Mouse (Mus musculus): ENCODE data around the gene Rpl3l. TPM values are rescaled to one million over a fixed set of nuclear protein-coding genes. Genes with fewer than 3 reads are reported as not detected.
A peak's percentile ranks its signal among the peaks of the same experiment; 100 is the strongest.
"Not testable (repeated sequence)": the region's sequence is repeated elsewhere in the genome, so short reads cannot be mapped to it uniquely, and the experiment has no call there.

The Rpl3l gene
- 0.82 and 1.6 TPM in 2 replicates for polyA plus RNA-seq (2015; fragmentation: Nextera tagmentation; extraction: Ambion mirVana)

- no peak for DNase-seq (ENCODE audit: low spot score)
These were observed at the start of gene Rpl3l for GRCm38 (mm10) chr17:24727618-24728017. Gene Rpl3l (plus strand): TSS chr17:24727820.

DNA sequence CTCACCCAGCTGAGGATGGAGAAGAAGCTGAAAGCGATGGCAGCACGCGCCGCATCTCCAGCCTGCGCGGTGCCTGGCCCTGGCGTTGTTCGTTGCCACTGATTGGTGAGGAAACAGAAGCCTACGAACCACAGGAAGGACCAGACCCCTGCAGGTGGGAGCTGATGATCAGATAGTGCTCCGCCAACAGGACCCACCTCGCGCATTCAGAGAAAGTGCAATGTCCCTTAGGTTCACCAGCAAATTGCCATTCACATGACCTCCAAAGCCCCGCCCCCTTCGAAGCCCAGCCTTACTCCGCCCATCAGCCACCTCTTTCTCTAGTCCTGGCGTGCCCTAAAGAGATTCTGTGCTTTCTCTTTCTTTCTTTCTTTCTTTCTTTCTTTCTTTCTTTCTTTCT is 41.1 kb upstream of the Rpl3l start:
- peak; percentile 44 for DNase-seq (ENCODE audit: low spot score)

DNA sequence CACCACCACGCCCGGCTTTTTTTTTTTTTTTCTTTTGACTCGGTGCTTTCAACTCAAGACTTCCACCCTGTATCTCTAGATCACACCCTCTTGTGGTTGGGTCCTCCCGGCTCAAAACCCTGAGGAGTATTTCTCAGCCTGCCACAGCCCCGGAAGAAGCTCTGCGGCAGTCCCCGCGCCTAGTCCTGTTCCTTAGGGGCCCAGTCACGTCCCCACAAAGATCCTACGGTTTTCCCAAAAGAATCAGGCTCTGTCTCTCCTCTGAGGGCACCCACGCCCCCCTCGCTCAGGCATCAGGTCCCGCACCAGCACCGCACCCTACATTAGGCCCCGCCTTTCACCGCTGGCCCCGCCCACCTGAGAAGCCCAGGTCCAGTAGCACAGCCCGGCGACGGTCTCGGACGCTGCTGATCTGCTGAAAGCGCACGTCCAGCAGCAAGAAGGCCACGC is 40.4 kb upstream of the Rpl3l start:
- peak; percentile 70 for DNase-seq (ENCODE audit: low spot score)

DNA sequence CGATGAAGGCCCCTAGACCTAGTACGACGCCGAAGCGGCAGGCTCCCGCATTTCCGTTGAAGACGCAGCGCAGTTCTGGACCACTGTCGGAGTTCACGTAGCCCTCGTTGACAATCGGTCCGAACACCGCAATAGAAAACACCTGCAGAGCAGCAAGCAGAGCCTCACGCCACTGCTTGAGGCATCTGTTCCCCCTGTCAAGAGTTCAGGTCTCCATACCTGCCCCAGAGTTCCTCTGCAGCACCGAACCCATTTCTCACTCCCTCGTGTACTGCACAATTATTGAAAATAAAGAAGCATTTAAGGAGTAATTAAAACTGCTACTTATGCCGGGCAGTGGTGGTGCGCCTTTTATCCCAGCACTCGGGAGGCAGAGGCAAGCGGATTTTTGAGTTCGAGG is 40.0 kb upstream of the Rpl3l start:
- no peak for DNase-seq (ENCODE audit: low spot score)

GRCm38 (mm10) chr17:24689251-24690081 is 38.2 kb upstream of the Rpl3l start, which contains the start of gene Syngr3:
Gene Syngr3 (minus strand): TSS chr17:24689955.
- no peak for DNase-seq (ENCODE audit: low spot score)

DNA sequence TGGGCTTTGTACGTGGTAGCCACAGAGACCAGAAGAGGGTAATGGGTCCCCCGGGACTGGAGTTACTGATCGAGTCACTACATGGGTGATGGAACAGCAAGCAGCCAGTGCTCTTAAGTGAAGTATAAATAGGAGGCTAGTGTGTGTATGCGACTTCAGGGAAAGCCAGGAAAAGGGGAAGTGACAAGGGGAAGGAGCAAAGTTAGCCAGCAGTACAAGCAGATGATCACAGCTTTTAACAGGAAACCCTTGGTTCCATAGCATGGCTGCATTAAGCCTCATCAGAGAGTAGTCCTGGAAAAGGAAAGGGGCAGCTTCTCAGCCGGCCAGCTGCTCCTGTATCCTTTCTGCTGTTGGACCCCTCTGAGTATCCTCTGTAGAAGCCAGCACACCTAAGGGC is 35.2 kb upstream of the Rpl3l start:
- DNase-seq (ENCODE audit: low spot score): no peak

GRCm38 (mm10) chr17:24695326-24696010 is 32.2 kb upstream of the Rpl3l start:
- DNase-seq (ENCODE audit: low spot score): no peak

DNA sequence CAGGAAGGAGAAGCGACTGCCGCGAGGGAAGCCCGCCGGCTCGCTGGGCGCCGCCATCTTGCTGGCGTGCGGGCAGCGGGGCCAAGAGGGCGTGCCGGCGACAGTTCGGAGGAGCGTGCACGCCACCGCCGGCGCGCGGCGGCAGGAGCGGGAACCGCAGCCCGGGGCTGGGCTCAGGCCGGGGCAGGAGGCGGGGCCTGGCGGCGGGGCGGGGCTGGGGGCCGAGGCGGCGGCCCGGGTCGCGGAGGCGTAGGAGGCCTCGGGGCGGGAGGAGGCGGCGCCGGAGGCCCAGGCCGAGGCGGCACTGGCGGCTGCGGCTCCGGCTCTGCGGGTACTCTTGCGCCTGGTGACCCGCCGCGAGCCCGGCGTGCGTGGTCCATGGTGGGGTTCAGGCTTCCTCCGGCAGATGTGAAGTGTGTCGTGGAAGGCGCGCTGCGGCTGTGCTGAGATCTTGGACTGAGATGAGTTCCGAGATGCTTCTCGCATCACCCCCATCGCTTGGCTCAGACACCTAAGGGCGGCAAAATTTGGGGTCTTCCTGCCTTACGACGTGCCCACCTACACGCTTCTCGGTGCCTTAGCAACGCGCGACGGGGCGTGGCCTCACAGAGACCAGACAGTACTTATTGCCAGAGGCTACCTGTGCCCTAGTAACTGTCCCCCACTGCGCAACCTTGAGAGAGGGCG is 31.5 kb upstream of the Rpl3l start, which contains the start of the genes Gfer and Noxo1:
Gfer (minus strand) TSS at position 146 of the 687 bp plus-strand sequence.
Noxo1 (plus strand) TSS at position 224 of the 687 bp plus-strand sequence.
- peak; percentile 79 for DNase-seq (ENCODE audit: low spot score)

DNA sequence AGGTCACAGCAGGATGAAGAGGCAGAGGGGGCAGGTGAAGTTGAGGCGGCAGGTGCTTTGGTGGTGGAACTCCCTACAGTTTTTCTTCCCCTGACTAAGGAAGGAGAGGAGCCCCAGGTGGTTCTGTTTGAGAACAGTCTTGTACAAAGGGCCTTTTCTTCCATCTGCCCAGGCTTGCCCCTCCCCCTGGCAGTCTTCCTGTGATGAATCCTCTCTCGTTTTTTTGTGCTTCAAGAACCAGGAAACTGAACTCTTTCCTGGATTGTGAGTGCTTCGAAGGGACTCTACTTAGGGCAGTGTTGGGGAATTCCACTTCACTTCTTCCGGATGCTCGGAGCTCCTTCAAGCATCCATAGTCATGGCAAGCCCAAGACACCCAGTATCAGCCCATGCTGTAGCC is 29.6 kb upstream of the Rpl3l start:
- no peak for DNase-seq (ENCODE audit: low spot score)

DNA sequence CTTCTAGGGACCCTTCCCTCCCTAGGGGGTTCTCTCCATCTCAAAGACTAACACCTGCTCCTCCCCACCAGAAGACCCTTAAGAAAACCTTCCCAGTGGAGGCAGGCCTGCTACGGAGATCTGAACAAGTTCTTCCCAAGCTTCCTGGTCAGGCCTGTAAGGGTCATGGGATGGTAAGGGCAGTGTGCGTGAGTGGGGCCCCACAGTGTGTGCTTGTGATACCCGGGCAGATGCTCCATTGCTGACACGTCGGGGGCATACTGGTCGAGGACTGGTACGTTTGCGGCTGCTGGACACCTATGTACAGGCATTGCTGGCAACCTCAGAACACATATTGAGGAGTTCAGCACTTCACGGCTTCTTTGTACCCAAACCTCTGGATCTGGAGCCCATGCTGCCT is 28.9 kb upstream of the Rpl3l start:
- DNase-seq (ENCODE audit: low spot score): no peak

GRCm38 (mm10) chr17:24699473-24699872 is 28.1 kb upstream of the Rpl3l start:
- DNase-seq (ENCODE audit: low spot score): no peak

DNA sequence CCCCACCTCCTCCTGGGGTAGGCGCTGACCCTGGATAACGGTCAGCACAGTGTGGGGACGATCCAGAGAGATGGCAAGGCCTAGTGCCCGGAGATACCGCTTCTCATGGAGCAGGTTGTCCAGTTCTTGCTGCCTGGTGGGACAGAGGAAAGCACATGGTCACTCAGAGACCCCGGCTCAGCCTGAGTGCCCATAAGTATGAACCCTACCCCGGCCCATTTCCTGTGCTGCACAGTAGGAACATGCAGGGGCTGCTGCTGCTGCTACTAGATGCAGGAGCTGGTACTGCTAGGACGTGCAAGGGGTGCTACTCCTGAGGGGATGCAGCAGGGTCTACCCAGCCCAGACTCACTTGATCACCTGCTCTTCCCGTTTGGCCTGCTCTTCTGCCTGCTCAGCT is 26.4 kb upstream of the Rpl3l start:
- no peak for DNase-seq (ENCODE audit: low spot score)

- DNase-seq (ENCODE audit: low spot score): no peak
These were observed 21.8 kb upstream of the Rpl3l start for GRCm38 (mm10) chr17:24705821-24706220.

GRCm38 (mm10) chr17:24706982-24707800 is 20.4 kb upstream of the Rpl3l start, which contains the start of gene Tbl3:
Gene Tbl3 (minus strand): TSS chr17:24707660.
- DNase-seq (ENCODE audit: low spot score): peak; percentile 95

GRCm38 (mm10) chr17:24707801-24708425 is 19.7 kb upstream of the Rpl3l start:
- DNase-seq (ENCODE audit: low spot score): no peak

DNA sequence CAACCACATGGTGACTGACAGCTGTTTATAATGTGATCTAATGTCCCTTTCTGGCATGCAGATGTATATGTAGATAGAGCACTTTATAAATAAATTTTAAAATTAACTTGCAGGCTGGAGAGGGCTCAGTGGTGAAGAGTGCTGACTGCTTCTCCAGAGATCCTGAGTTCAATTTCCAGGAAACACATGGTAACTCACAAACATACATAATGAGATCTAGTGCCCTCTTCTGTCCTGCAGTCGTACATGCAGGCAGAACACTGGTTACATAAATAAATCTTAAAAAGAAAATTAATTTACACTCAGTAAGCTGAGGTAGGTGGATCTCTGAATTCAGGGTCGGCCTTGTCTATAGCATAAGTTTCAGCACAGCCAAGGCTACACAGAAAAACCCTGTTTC is 19.0 kb upstream of the Rpl3l start:
- peak; percentile 62 for DNase-seq (ENCODE audit: low spot score)

GRCm38 (mm10) chr17:24715556-24715955 is 12.1 kb upstream of the Rpl3l start:
- DNase-seq (ENCODE audit: low spot score): no peak

DNA sequence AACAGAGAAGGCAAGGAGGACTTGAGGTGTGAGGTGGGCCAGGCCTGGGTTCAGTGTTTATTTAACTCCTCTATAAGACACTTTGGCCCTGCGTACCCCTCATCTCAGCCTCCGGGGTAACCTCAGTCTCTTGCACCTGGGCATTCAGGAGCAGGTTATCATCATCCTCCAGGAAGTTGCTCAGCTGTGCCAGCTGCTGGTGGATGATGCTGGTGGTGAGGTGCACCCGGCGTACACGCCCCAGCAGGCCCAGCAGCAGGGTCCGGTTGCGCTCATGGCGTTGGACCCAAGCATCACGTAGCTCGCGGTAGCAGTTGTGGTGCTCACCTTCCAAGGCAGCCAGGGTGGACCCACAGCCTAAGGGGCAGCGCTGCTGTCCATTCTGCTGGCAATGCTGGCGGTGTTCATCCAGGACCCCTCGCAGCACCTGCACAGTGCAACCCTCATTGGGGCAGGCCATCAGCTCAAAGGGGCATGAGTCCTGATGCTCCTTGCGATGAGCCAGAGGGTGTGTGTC is 11.4 kb upstream of the Rpl3l start:
- no peak for DNase-seq (ENCODE audit: low spot score)

DNA sequence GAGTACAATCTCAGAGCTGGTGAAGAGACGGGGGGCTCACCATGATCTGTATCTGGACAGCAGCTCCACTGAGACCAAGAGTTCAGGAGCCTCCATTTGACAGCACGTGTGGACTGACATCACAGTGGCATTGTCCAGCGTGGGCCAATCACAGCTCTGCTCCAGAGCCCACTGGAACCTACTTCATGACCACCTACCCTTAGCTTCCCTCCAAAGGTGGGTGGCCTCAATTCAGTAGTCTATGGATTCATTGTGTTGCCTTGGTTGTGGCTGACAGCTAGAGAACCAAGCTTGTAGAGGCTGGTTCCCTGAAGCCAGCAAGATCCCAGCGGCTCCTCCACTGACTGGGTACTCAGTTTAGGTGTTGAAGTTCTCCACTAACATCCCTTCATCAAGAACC is 9.7 kb upstream of the Rpl3l start, which contains the start of the genes Rnf151 and Rps2:
Rnf151 (minus strand) TSS at position 121 of the 400 bp plus-strand sequence.
Rps2 (plus strand) TSS at position 174 of the 400 bp plus-strand sequence.
- no peak for DNase-seq (ENCODE audit: low spot score)

GRCm38 (mm10) chr17:24718938-24719337 is 8.7 kb upstream of the Rpl3l start:
- not testable (repeated sequence) for DNase-seq (ENCODE audit: low spot score)
